Mouse (Mus musculus) heart, postnatal 25 days (tissue): ENCODE measurements around the gene Slain1. TPM values are rescaled to one million over a fixed set of nuclear protein-coding genes. Genes with fewer than 3 reads are reported as not detected.

Experiments used
- microRNA-seq: library from miRNA; unstranded; fragments of <30 nt; microRNA quantifications from one replicate; pipeline ENCODE4 v1.2.0, GENCODE M21; 2022
- total RNA-seq, 2 experiments: library from RNA; stranded (reverse); gene quantifications; 2 replicates each; pipeline ENCODE4 v1.2.3; 2021

The Slain1 gene
- total RNA-seq, 2 experiments from 2014 or later = 0.11 to 0.29 TPM

Small RNA genes within 50 kb of the gene (microRNA-seq; reads per million reads assigned to microRNA genes)
- gene Gm22877 = not detected

Other genes starting within 250 kb of the Slain1 start
- gene Scel, start 136.9 kb upstream of the Slain1 start, total RNA-seq = under 1 TPM; 0.28 to 0.49 TPM
- 10 to 100 TPM; 15.9 to 20.4 TPM for gene Ednrb, start 194.2 kb downstream of the Slain1 start, total RNA-seq